Mouse (Mus musculus): ENCODE results near the gene Ccdc177. TPM values are rescaled to one million over a fixed set of nuclear protein-coding genes. Genes with fewer than 3 reads are reported as not detected.

The Ccdc177 gene
- polyA plus RNA-seq, 1 experiment from 2014 or later = 0.11 TPM

DNA sequence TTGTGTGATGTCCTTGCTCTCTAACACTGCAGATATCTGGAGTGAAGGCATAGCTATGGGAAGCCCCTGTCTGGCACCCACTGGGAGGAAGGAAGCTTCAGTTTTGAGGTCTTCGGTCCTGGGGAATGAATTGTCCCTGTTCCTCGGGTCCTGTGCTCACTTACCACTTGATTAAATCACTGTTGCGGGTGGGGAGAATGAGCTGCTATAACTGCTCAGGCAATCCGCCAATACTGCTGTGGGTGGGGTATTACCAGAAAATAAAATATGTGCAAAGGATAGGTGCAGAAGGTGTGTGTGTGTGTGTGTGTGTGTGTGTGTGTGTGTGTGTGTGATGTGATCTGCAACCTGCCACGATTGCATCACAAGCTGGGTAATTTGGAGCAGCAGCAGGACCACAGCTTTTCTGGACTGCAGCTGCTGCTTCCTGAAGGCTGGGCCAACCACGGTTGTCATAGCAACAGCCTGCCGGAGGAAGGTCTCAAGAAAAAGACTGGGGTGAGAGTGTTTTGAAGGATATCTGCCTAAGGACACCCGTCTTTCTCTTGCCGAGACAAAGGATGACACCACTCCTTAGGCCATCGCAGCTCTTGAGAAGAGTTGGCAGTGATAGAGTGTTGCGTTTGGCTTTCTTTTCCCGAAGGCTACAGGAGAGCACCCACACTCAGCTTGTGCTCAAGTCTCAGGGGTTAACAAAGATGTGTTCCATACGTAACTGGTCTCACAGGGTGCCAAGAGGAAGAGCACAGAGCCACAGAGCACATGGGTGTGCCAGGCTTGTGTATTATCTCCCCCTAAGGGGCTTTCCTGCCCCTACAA, 23.8 kb downstream of the Ccdc177 start:
- H3K4me3 ChIP-seq (ENCODE audit: low read depth, low read length) = no peak overlapping the region
- no peak overlapping the region for H3K4me2 ChIP-seq (ENCODE audit: low read length)
- H3K27ac ChIP-seq (ENCODE audit: low read depth) = no peak overlapping the region
- no peaks in the 10 kb centered on the region for H3K4me1 ChIP-seq (replicated peaks; ENCODE audit: control insufficient read depth, insufficient read depth, low read length)
- no peaks in the 10 kb centered on the region for H3K9me3 ChIP-seq (ENCODE audit: control insufficient read depth, low read length)
- H3K36me3 ChIP-seq (ENCODE audit: control insufficient read depth, insufficient read depth, low read length) = no peaks in the 10 kb centered on the region
- no peaks in the 10 kb centered on the region for H3K27me3 ChIP-seq (replicated peaks; ENCODE audit: control insufficient read depth, insufficient read depth, low read length)
- H3K9ac ChIP-seq (ENCODE audit: low read length) = no peak overlapping the region
- ATAC-seq (replicated peaks; ENCODE audit: low FRiP score, low TSS enrichment, low read depth) (peak; percentile 62; the same call in 1 of the 2 replicates), DNase-seq (ENCODE audit: low spot score) (no peak)
- whole genome bisulfite sequencing = 27% methylated on average over 13 of the region's 13 CpGs

DNA sequence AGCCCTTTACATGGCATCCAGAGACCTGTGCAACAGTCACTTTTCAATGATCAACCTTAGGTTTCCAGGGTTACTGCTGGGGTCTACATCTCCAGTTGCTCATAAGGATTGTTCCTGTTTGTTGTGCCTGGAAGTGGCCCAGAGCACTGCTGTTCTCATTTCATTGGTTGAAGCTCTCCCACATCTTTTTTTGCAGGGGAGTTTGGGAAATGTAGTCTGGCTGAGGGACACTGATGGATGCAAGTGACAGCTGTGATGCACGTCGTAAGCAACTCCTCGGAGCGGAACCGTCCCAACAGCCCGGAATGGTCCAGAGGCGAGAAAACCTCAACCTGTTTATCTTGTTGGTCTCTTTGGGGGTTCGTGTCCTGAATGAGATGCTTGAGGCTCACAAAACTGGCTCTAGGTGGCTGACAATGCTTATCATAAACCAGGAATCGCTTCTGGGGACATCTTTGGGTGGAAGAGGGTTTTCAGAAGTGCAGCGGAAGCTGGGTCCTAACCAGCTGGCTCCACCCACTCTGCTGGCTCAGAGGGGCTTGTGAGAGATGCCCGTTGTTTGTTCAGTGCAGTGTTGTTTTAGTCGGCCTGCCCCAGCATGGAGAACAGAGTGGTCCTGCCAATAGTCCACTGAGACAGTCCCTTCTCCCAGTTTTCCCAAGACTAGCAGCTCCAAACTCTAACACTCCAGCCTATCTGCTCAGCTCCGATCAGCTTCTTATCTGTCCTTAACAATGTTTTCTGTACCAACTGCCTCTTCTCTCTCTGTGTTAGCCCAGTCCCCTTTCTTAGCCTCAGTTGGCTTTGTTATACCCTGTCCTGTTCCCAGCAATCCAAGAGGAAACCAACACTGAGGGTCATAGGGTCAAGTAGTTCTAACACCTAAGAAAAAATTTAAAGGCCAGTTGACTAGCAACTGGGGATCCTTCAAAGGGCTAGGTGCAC, 25.7 kb downstream of the Ccdc177 start:
- no peaks in the 10 kb centered on the region for H3K36me3 ChIP-seq (ENCODE audit: control insufficient read depth, insufficient read depth, low read length)
- DNase-seq (ENCODE audit: low spot score) = no peak
- ATAC-seq (replicated peaks; ENCODE audit: low FRiP score, low TSS enrichment, low read depth) = no peak
- no peaks in the 10 kb centered on the region for H3K9me3 ChIP-seq (ENCODE audit: control insufficient read depth, low read length)
- H3K4me1 ChIP-seq (replicated peaks; ENCODE audit: control insufficient read depth, insufficient read depth, low read length) = no peaks in the 10 kb centered on the region
- H3K4me2 ChIP-seq (ENCODE audit: low read length) = no peak overlapping the region
- H3K4me3 ChIP-seq (ENCODE audit: low read depth, low read length) = no peak overlapping the region
- H3K9ac ChIP-seq (ENCODE audit: low read length) = no peak overlapping the region
- H3K27ac ChIP-seq (ENCODE audit: low read depth) = no peak overlapping the region
- H3K27me3 ChIP-seq (replicated peaks; ENCODE audit: control insufficient read depth, insufficient read depth, low read length) = no peaks in the 10 kb centered on the region
- 61% methylated on average over 13 of the region's 13 CpGs for WGBS

DNA sequence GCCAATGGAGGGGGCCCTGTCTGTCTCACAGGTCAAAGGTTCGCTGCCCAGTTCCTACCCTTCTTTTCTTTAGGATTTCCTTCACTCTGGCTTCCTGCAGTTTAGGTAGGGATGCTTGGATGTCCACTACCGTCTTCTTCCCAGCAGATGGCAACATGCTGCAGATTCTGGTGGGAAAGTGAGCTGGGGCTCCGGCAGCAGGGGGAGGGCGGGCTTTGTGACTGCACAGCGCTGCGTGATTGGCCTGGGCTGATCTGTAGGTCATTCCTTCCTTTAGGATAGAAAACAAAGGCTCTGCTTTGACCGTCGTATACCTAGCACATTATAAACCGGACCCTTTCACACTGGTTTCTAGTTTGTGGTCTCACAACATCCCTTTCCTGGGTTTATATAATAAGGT, 29.9 kb downstream of the Ccdc177 start:
- ATAC-seq (replicated peaks; ENCODE audit: low FRiP score, low TSS enrichment, low read depth) = peak; percentile 36; the same call in 1 of the 2 replicates
- WGBS = 6% methylated on average over 9 of the region's 9 CpGs
- H3K4me2 ChIP-seq (ENCODE audit: low read length) = no peak overlapping the region; the same call in 1 of the 2 replicates

DNA sequence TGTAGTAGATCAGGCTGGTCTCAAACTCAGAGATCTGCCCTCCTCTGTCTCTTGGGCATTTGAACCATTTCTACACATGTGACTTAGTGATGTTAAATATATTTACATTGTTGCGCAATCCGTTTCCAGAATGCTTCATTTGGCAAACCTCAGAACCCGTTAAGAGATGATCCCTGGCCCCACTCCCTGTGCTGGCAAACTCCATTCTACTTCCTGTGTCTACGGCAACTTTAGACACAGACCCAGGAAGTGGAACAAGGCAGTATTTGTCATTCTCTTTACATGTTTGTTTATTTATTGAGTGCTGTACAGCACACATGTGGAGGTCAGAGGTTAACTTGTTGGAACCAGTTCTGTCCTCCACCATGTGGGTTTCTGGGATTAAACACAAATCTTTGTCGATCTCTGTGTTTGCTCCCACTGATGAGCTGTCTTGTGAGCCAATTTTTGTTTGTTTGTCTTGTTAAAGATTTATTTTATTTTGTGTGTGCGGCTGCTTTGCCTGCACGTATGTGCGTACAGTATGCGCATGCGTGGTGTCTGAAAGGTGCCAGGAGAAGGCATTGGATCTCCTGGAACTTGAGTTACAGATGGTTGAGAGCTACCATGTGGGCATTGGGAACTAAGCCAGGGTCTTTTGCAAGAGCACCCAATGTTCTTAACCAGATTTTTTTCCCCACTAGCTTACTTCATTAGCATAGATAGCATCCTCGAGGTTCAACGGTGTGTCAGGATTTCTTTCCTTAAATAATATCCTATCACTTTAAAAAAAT, 30.5 kb downstream of the Ccdc177 start:
- ATAC-seq (replicated peaks; ENCODE audit: low FRiP score, low TSS enrichment, low read depth) (peak; percentile 37; the same call in 1 of the 2 replicates), DNase-seq (ENCODE audit: low spot score) (no peak)
- no peak overlapping the region for H3K27ac ChIP-seq (ENCODE audit: low read depth)
- WGBS = 78% methylated on average over 12 of the region's 12 CpGs
- no peak overlapping the region for H3K4me2 ChIP-seq (ENCODE audit: low read length)
- no peaks in the 10 kb centered on the region for H3K36me3 ChIP-seq (ENCODE audit: control insufficient read depth, insufficient read depth, low read length)
- H3K9me3 ChIP-seq (ENCODE audit: control insufficient read depth, low read length) = no peaks in the 10 kb centered on the region
- H3K9ac ChIP-seq (ENCODE audit: low read length) = no peak overlapping the region
- H3K4me1 ChIP-seq (replicated peaks; ENCODE audit: control insufficient read depth, insufficient read depth, low read length) = no peaks in the 10 kb centered on the region
- H3K27me3 ChIP-seq (replicated peaks; ENCODE audit: control insufficient read depth, insufficient read depth, low read length) = no peaks in the 10 kb centered on the region
- H3K4me3 ChIP-seq (ENCODE audit: low read depth, low read length) = no peak overlapping the region

More for the DNA sequence above, 29.9 kb downstream of the Ccdc177 start:
- no peaks in the 10 kb centered on the region for H3K9me3 ChIP-seq (ENCODE audit: control insufficient read depth, low read length)
- DNase-seq (ENCODE audit: low spot score) = peak; percentile 77
- no peaks in the 10 kb centered on the region for H3K36me3 ChIP-seq (ENCODE audit: control insufficient read depth, insufficient read depth, low read length)
- H3K27ac ChIP-seq (ENCODE audit: low read depth) = no peak overlapping the region
- H3K27me3 ChIP-seq (replicated peaks; ENCODE audit: control insufficient read depth, insufficient read depth, low read length) = no peaks in the 10 kb centered on the region
- H3K4me1 ChIP-seq (replicated peaks; ENCODE audit: control insufficient read depth, insufficient read depth, low read length) = no peaks in the 10 kb centered on the region
- no peak overlapping the region for H3K4me3 ChIP-seq (ENCODE audit: low read depth, low read length)
- H3K9ac ChIP-seq (ENCODE audit: low read length) = no peak overlapping the region

DNA sequence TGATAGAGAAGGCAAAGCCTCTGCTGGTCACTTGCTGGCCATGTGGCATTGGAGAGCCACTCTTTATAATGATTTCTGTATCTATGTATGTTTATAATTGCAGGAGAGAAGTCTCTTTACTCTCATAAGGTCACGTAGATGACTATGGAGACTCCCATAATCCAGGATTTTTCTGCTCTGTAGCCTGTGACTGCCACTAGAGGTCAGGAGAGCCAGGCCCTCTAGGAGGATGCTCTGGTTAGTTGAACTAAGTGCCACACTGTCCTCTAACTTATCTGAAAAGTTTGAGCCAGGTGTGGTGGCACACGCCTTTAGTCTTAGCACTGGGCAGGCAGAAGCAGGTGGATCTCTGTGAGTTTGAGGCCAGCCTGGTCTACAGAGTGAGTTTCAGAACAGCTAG, 31.7 kb downstream of the Ccdc177 start:
- Histone ChIP-seq H3K4me2 (ENCODE audit: low read length) (no peak overlapping the region), H3K27me3 (replicated peaks; ENCODE audit: control insufficient read depth, insufficient read depth, low read length) (no peaks in the 10 kb centered on the region), H3K4me3 (ENCODE audit: low read depth, low read length) (no peak overlapping the region), H3K4me1 (replicated peaks; ENCODE audit: control insufficient read depth, insufficient read depth, low read length) (no peaks in the 10 kb centered on the region), H3K9me3 (ENCODE audit: control insufficient read depth, low read length) (no peaks in the 10 kb centered on the region), H3K27ac (ENCODE audit: low read depth) (no peak overlapping the region), H3K36me3 (ENCODE audit: control insufficient read depth, insufficient read depth, low read length) (no peaks in the 10 kb centered on the region), H3K9ac (ENCODE audit: low read length) (no peak overlapping the region)
- DNase-seq (ENCODE audit: low spot score) (no peak), ATAC-seq (replicated peaks; ENCODE audit: low FRiP score, low TSS enrichment, low read depth) (no peak)
- 53% methylated on average over 2 of the region's 2 CpGs for WGBS

DNA sequence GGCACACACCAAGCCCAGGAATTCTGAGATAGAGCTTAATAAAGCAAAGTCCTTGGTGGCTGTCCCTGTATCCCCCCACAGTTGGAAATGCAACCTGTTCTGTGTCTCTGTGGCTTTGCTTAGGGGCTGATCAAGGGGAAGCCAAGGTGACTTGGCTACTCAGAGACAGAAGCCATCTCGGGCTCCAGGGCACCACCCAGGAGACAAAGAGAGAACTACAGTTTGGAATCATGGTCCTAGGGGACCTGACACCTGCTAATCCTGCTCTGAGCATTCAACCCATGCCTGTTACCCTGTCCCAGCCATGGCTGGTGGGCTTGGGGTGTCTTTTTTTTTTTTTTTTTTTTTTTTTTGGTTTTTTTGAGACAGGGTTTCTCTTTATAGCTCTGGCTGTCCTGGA, 32.3 kb downstream of the Ccdc177 start:
- H3K4me1 ChIP-seq (replicated peaks; ENCODE audit: control insufficient read depth, insufficient read depth, low read length) = no peaks in the 10 kb centered on the region
- H3K9me3 ChIP-seq (ENCODE audit: control insufficient read depth, low read length) = no peaks in the 10 kb centered on the region
- no peak overlapping the region for H3K4me3 ChIP-seq (ENCODE audit: low read depth, low read length)
- ATAC-seq (replicated peaks; ENCODE audit: low FRiP score, low TSS enrichment, low read depth) = no peak
- no peak overlapping the region for H3K27ac ChIP-seq (ENCODE audit: low read depth)
- DNase-seq (ENCODE audit: low spot score) = no peak
- H3K9ac ChIP-seq (ENCODE audit: low read length) = no peak overlapping the region
- no peaks in the 10 kb centered on the region for H3K27me3 ChIP-seq (replicated peaks; ENCODE audit: control insufficient read depth, insufficient read depth, low read length)
- no peaks in the 10 kb centered on the region for H3K36me3 ChIP-seq (ENCODE audit: control insufficient read depth, insufficient read depth, low read length)
- H3K4me2 ChIP-seq (ENCODE audit: low read length) = no peak overlapping the region
- 14% methylated on average over 1 of the region's 1 CpGs for WGBS

DNA sequence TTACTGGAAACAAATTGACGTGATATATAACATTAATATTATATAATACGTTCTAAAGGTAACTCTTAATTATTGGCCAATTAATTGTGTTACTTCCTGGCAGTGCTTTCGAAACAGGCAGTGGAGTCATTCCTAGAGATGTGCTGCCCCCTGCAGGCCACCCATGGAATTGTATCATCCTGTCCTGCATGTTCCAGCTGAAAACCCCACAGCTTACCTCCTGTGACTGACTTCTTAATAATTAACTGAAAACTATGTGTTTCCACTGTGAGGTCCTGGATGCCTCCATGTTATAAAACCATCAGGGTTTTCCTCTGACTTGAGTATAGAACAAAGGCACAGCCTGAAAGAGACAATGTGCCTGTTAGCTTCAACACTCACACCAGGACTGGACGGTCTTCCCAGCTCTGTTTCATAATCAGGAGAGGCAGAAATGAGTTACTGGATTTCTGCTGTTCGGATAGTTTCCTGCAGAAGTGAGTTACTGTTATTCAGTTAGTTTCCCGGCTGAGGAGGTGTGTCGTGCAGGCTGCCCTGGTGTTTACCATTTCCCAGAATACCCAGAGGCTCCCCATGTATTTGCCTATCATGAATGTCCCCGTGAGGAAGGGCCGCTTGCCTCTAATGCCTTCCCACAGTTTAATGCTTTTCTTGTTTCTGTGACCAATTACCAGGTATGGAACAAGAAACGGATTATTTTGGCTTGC, 35.5 kb downstream of the Ccdc177 start:
- DNase-seq (ENCODE audit: low spot score) (peak; percentile 96), ATAC-seq (replicated peaks; ENCODE audit: low FRiP score, low TSS enrichment, low read depth) (peak; percentile 38)
- 27% methylated on average over 10 of the region's 10 CpGs for WGBS
- Histone ChIP-seq H3K4me3 (ENCODE audit: low read depth, low read length) (no peak overlapping the region), H3K27ac (ENCODE audit: low read depth) (no peak overlapping the region), H3K9ac (ENCODE audit: low read length) (no peak overlapping the region), H3K4me1 (replicated peaks; ENCODE audit: control insufficient read depth, insufficient read depth, low read length) (no peaks in the 10 kb centered on the region), H3K27me3 (replicated peaks; ENCODE audit: control insufficient read depth, insufficient read depth, low read length) (no peaks in the 10 kb centered on the region), H3K9me3 (ENCODE audit: control insufficient read depth, low read length) (no peaks in the 10 kb centered on the region), H3K36me3 (ENCODE audit: control insufficient read depth, insufficient read depth, low read length) (no peaks in the 10 kb centered on the region), H3K4me2 (ENCODE audit: low read length) (peak overlapping the region; percentile 37)

DNA sequence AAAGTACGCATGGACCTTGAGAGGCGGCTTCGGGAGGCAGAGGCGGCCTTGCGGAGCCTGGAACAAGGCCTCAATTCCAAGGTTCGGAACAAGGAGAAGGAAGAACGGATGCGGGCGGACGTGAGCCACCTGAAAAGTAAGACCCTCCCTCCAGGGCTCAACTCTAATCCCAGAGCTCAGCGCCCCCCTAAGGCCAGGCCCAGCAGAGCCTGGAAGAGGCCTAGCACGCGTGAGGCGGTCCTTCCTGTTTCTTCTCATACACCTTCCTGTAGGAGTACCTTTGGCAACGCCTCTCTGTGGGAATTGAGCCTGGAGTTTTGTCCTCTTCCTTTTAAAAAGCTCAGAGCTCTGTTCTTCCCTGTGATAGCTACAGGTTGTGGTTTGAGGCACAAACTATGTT, 39.0 kb downstream of the Ccdc177 start:
- Histone ChIP-seq H3K27ac (ENCODE audit: low read depth) (no peak overlapping the region), H3K27me3 (replicated peaks; ENCODE audit: control insufficient read depth, insufficient read depth, low read length) (no peaks in the 10 kb centered on the region), H3K36me3 (ENCODE audit: control insufficient read depth, insufficient read depth, low read length) (no peaks in the 10 kb centered on the region), H3K9ac (ENCODE audit: low read length) (no peak overlapping the region), H3K4me1 (replicated peaks; ENCODE audit: control insufficient read depth, insufficient read depth, low read length) (no peaks in the 10 kb centered on the region), H3K4me2 (ENCODE audit: low read length) (no peak overlapping the region), H3K4me3 (ENCODE audit: low read depth, low read length) (no peak overlapping the region), H3K9me3 (ENCODE audit: control insufficient read depth, low read length) (no peaks in the 10 kb centered on the region)
- DNase-seq (ENCODE audit: low spot score) = no peak
- no peak for ATAC-seq (replicated peaks; ENCODE audit: low FRiP score, low TSS enrichment, low read depth)
- WGBS = 82% methylated on average over 15 of the region's 15 CpGs
